Mouse (Mus musculus) hindbrain, embryonic 16.5 days (tissue): ENCODE results near the gene Dpf3. TPM values are rescaled to one million over a fixed set of nuclear protein-coding genes. Genes with fewer than 3 reads are reported as not detected.

Source experiments
- ATAC-seq: fragments of 200-750 bp; cut with Nextera tagmentation; 2 replicates; pipeline ENCODE4 v1.8.0; 2017; ENCODE audit warnings: moderate TSS enrichment, moderate library complexity
- H3K27ac ChIP-seq: fragments of 300-500 bp; sonication (generic); 2 replicates; pipeline ENCODE4 v1.5.1; 2014; ENCODE audit warnings: low read depth, mild to moderate bottlenecking, control low read depth, low read length, moderate library complexity
- H3K27me3 ChIP-seq: fragments of 300-500 bp; sonication (generic); replicated peaks from 2 replicates; pipeline ENCODE4 v1.6.1; 2014; ENCODE audit warnings: low read length; ENCODE audit not compliant: control insufficient read depth, insufficient read depth
- H3K36me3 ChIP-seq: fragments of 300-500 bp; sonication (generic); 2 replicates; pipeline ENCODE4 v1.6.1; 2014; ENCODE audit warnings: mild to moderate bottlenecking, low read length, moderate library complexity, mixed read lengths; ENCODE audit not compliant: control insufficient read depth, insufficient read depth
- H3K4me1 ChIP-seq: fragments of 300-500 bp; sonication (generic); 2 replicates; pipeline ENCODE4 v1.6.1; 2014; ENCODE audit warnings: low read depth, low read length; ENCODE audit not compliant: control insufficient read depth, insufficient read depth
- H3K4me2 ChIP-seq: fragments of 300-500 bp; sonication (generic); 2 replicates; pipeline ENCODE4 v1.6.1; 2014; ENCODE audit warnings: mild to moderate bottlenecking, low read length, control low read depth, moderate library complexity
- H3K4me3 ChIP-seq: fragments of 300-500 bp; sonication (generic); 2 replicates; pipeline ENCODE4 v1.5.1; 2014; ENCODE audit warnings: mild to moderate bottlenecking, low read length, control low read depth, moderate library complexity
- H3K9ac ChIP-seq: fragments of 300-500 bp; sonication (generic); 2 replicates; pipeline ENCODE4 v1.6.1; 2014; ENCODE audit warnings: low read depth, mild to moderate bottlenecking, control low read depth, low read length, moderate library complexity
- H3K9me3 ChIP-seq: fragments of 300-500 bp; sonication (generic); 2 replicates; pipeline ENCODE4 v1.6.1; 2014; ENCODE audit warnings: mild to moderate bottlenecking, low read length, moderate library complexity; ENCODE audit not compliant: control insufficient read depth
- WGBS: fragments of 180-500 bp; shearing (Covaris S2); extraction: QIAGEN DNeasy Blood & Tissue Kit; methylation state at CpG from one replicate; pipeline ENCODE4 v1.1.7; 2014; 5-methylcytosine and 5-hydroxymethylcytosine counted together
- polyA plus RNA-seq: library from polyadenylated mRNA; unstranded; fragments of >200 nt; fragmentation: Nextera tagmentation; extraction: Ambion mirVana; gene quantifications from 2 replicates; pipeline ENCODE4 v1.2.1, GENCODE M21; 2015

The Dpf3 gene
- polyA plus RNA-seq, 1 experiment from 2014 or later = 23.2 TPM

- H3K27ac ChIP-seq = no peak overlapping the region
- no peaks in the 10 kb centered on the region for H3K4me1 ChIP-seq
- H3K27me3 ChIP-seq = no peaks in the 10 kb centered on the region
- no peak overlapping the region for H3K4me2 ChIP-seq
- 60% methylated on average over 3 of the region's 3 CpGs for WGBS
- H3K9me3 ChIP-seq = 0 out of 2 replicates have a peak, but pooled peaks cover 2% of the 10 kb centered on the region
- ATAC-seq = no peak
- H3K4me3 ChIP-seq = no peak overlapping the region
- H3K9ac ChIP-seq = no peak overlapping the region
- H3K36me3 ChIP-seq = 0 out of 2 replicates have a peak, but pooled peaks cover 2% of the 10 kb centered on the region
Measured at GRCm38 (mm10) chr12:83364771-83365170, 122.7 kb downstream of the Dpf3 start.

GRCm38 (mm10) chr12:83361801-83362200, 125.7 kb downstream of the Dpf3 start:
- Histone ChIP-seq H3K27ac (no peak overlapping the region), H3K4me2 (no peak overlapping the region), H3K9me3 (0 out of 2 replicates have a peak, but pooled peaks cover 2% of the 10 kb centered on the region), H3K36me3 (0 out of 2 replicates have a peak, but pooled peaks cover 2% of the 10 kb centered on the region), H3K9ac (no peak overlapping the region), H3K4me3 (no peak overlapping the region), H3K4me1 (no peaks in the 10 kb centered on the region), H3K27me3 (no peaks in the 10 kb centered on the region)
- 49% methylated on average over 3 of the region's 3 CpGs for WGBS
- no peak for ATAC-seq

GRCm38 (mm10) chr12:83352640-83353039, 134.9 kb downstream of the Dpf3 start:
- no peaks in the 10 kb centered on the region for H3K4me1 ChIP-seq
- no peaks in the 10 kb centered on the region for H3K36me3 ChIP-seq
- no peak for ATAC-seq
- H3K27ac ChIP-seq = no peak overlapping the region
- no peak overlapping the region for H3K4me2 ChIP-seq
- no peak overlapping the region for H3K9ac ChIP-seq
- no peaks in the 10 kb centered on the region for H3K9me3 ChIP-seq
- no peak overlapping the region for H3K4me3 ChIP-seq
- H3K27me3 ChIP-seq = no peaks in the 10 kb centered on the region
- 81% methylated on average over 6 of the region's 6 CpGs for WGBS

- WGBS = 79% methylated on average over 5 of the region's 5 CpGs
- H3K27ac ChIP-seq = no peak overlapping the region
Measured at GRCm38 (mm10) chr12:83349736-83350135, 137.8 kb downstream of the Dpf3 start.

GRCm38 (mm10) chr12:83348246-83348645, 139.3 kb downstream of the Dpf3 start:
- no peaks in the 10 kb centered on the region for H3K27me3 ChIP-seq
- H3K9me3 ChIP-seq = no peaks in the 10 kb centered on the region
- H3K4me2 ChIP-seq = no peak overlapping the region
- WGBS = 80% methylated on average over 3 of the region's 3 CpGs
- no peak overlapping the region for H3K4me3 ChIP-seq
- no peak overlapping the region for H3K27ac ChIP-seq
- H3K4me1 ChIP-seq = no peaks in the 10 kb centered on the region
- no peak overlapping the region for H3K9ac ChIP-seq
- H3K36me3 ChIP-seq = no peaks in the 10 kb centered on the region
- no peak for ATAC-seq

More at GRCm38 (mm10) chr12:83349736-83350135, 137.8 kb downstream of the Dpf3 start:
- no peaks in the 10 kb centered on the region for H3K9me3 ChIP-seq
- no peak overlapping the region for H3K4me2 ChIP-seq
- no peak overlapping the region for H3K9ac ChIP-seq
- H3K4me1 ChIP-seq = no peaks in the 10 kb centered on the region
- no peak for ATAC-seq
- H3K27me3 ChIP-seq = no peaks in the 10 kb centered on the region
- H3K36me3 ChIP-seq = no peaks in the 10 kb centered on the region
- no peak overlapping the region for H3K4me3 ChIP-seq

- Histone ChIP-seq H3K9ac (no peak overlapping the region), H3K9me3 (no peaks in the 10 kb centered on the region), H3K4me2 (no peak overlapping the region), H3K27me3 (no peaks in the 10 kb centered on the region), H3K4me3 (no peak overlapping the region), H3K36me3 (no peaks in the 10 kb centered on the region), H3K27ac (peak overlapping the region; percentile 76), H3K4me1 (peaks cover 21% of the 10 kb centered on the region)
- 52% methylated on average over 4 of the region's 4 CpGs for WGBS
- no peak for ATAC-seq
Measured at GRCm38 (mm10) chr12:83342875-83343185, 144.7 kb downstream of the Dpf3 start.

- H3K27ac ChIP-seq = peak overlapping the region; percentile 76
- H3K9me3 ChIP-seq = no peaks in the 10 kb centered on the region
- H3K4me1 ChIP-seq = peaks cover 26% of the 10 kb centered on the region
- ATAC-seq = peak; percentile 86
- H3K36me3 ChIP-seq = no peaks in the 10 kb centered on the region
- no peak overlapping the region for H3K4me2 ChIP-seq
- no peaks in the 10 kb centered on the region for H3K27me3 ChIP-seq
- H3K9ac ChIP-seq = peak overlapping the region; percentile 36; the same call in 1 of the 2 replicates
- 40% methylated on average over 15 of the region's 15 CpGs for WGBS
- no peak overlapping the region for H3K4me3 ChIP-seq
Measured at GRCm38 (mm10) chr12:83342035-83342874, 145.3 kb downstream of the Dpf3 start.

- Histone ChIP-seq H3K36me3 (no peaks in the 10 kb centered on the region), H3K9me3 (no peaks in the 10 kb centered on the region), H3K4me1 (peaks cover 28% of the 10 kb centered on the region), H3K4me3 (no peak overlapping the region), H3K4me2 (no peak overlapping the region), H3K27ac (no peak overlapping the region), H3K9ac (no peak overlapping the region), H3K27me3 (no peaks in the 10 kb centered on the region)
- ATAC-seq = no peak
- 72% methylated on average over 4 of the region's 4 CpGs for WGBS
Measured at GRCm38 (mm10) chr12:83340960-83341359, 146.6 kb downstream of the Dpf3 start.

GRCm38 (mm10) chr12:83338345-83338744, 149.2 kb downstream of the Dpf3 start:
- H3K4me3 ChIP-seq = no peak overlapping the region
- WGBS = 71% methylated on average over 1 of the region's 1 CpGs
- peak overlapping the region; percentile 29 for H3K27ac ChIP-seq
- peaks cover 28% of the 10 kb centered on the region for H3K4me1 ChIP-seq
- no peak for ATAC-seq
- no peaks in the 10 kb centered on the region for H3K27me3 ChIP-seq
- H3K4me2 ChIP-seq = no peak overlapping the region
- H3K9ac ChIP-seq = no peak overlapping the region
- no peaks in the 10 kb centered on the region for H3K9me3 ChIP-seq
- H3K36me3 ChIP-seq = no peaks in the 10 kb centered on the region
